Mouse (Mus musculus) midbrain, embryonic 10.5 days (tissue): ENCODE results near the gene Lage3. TPM values are rescaled to one million over a fixed set of nuclear protein-coding genes. Genes with fewer than 3 reads are reported as not detected.

Experiments
- DNase-seq: peaks from one replicate; pipeline ENCODE4 v3.0.0-alpha.2; 2017; ENCODE audit warnings: low spot score
- H3K27ac ChIP-seq: fragments of 300-500 bp; sonication (generic); replicated peaks from 2 replicates; pipeline ENCODE4 v1.5.1; 2016; ENCODE audit warnings: mild to moderate bottlenecking
- H3K27me3 ChIP-seq: fragments of 300-500 bp; sonication (generic); 2 replicates; pipeline ENCODE4 v1.6.1; 2016; ENCODE audit warnings: low read depth, mild to moderate bottlenecking; ENCODE audit not compliant: poor library complexity, severe bottlenecking
- H3K36me3 ChIP-seq: fragments of 300-500 bp; sonication (generic); 2 replicates; pipeline ENCODE4 v1.6.1; 2016; ENCODE audit warnings: mild to moderate bottlenecking, moderate library complexity
- H3K4me1 ChIP-seq: fragments of 300-500 bp; sonication (generic); 2 replicates; pipeline ENCODE4 v1.6.1; 2016
- H3K4me3 ChIP-seq: fragments of 300-500 bp; sonication (generic); 2 replicates; pipeline ENCODE4 v1.5.1; 2016; ENCODE audit warnings: mild to moderate bottlenecking, moderate library complexity
- H3K9me3 ChIP-seq: fragments of 300-500 bp; sonication (generic); replicated peaks from 2 replicates; pipeline ENCODE4 v1.6.1; 2016; ENCODE audit warnings: mild to moderate bottlenecking
- WGBS: fragments of 180-500 bp; shearing (Covaris S2); methylation state at CpG from one replicate; pipeline ENCODE4 v1.1.7; 2016; 5-methylcytosine and 5-hydroxymethylcytosine counted together
- microRNA-seq: library from miRNA; unstranded; fragments of <30 nt; microRNA quantifications from one replicate; pipeline ENCODE4, GENCODE M21; 2017
- polyA plus RNA-seq: library from polyadenylated mRNA; unstranded; fragments of >200 nt; fragmentation: Nextera tagmentation; extraction: Ambion mirVana; gene quantifications from 2 replicates; pipeline ENCODE4 v1.2.1, GENCODE M21; 2016

The Lage3 gene
- polyA plus RNA-seq, 1 experiment from 2014 or later: 122 TPM

DNA sequence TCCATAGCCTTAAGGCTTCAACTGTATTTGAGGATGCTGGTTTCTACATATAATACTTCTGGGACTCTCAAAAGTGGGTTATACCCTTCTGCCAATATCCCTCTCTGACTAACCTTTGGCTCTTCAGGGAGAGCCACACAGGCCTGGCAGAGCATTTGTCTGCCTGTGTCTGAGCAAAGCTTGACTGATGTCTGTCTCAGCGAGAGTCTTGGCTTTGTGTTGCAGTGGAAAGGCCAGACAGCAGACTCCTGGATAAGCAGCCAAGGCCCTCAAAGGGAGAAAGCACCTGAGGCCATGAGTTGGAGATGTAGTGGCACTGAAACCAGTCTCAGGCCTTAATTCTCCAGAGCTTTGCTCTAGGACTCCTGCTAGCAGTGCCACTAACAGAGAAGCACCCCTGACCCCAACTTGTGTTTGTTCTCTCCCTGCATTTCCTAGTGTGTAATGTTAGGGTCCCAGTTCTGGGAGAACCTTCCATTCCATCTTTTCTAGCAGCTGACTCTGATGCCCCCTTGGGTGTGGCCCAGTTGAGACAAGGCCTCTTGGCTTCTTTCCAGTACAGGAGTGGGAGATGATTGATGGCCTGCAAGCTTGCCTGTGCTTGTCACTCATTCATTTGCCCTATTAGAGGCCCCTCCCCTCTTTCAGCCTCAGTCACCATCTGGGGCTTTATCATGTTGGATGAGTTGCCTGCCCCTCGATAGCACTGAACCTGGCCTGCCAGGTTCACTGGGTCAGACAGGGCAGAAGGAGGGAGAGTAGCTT, 23.1 kb downstream of the Lage3 start:
- peaks cover 39% of the 10 kb centered on the region for H3K36me3 ChIP-seq
- peak overlapping the region; percentile 95; the same call in 1 of the 2 replicates for H3K27ac ChIP-seq
- H3K9me3 ChIP-seq: 0 out of 2 replicates have a peak, but pooled peaks cover 6% of the 10 kb centered on the region
- peak overlapping the region; percentile 65 for H3K4me3 ChIP-seq
- no peaks in the 10 kb centered on the region for H3K27me3 ChIP-seq
- H3K4me1 ChIP-seq: peaks cover 20% of the 10 kb centered on the region
- no peak for DNase-seq
- 64% methylated on average over 2 of the region's 2 CpGs for WGBS

DNA sequence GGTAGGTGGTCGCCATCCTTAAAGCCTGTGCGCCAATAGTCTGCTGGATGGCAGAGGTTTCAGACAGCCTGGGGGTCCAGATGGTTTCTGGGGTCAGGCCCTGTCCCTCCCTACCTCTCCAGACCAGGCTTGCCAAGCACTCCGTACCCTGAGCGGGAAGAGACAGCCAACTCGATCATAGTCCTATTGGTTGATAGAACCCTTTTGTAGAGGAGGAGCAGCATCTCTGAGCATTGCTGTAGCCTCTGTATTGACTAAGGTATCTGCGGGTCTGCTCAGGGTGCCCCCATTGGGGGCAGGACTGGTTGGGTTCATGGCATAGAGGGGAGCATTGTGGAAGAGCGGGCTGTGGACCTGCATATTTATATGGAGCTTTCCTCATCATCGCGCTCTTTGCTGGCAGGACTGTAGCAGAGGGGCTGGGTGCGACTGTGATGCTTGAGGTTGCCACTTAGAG, 24.2 kb downstream of the Lage3 start:
- 34% methylated on average over 10 of the region's 10 CpGs for WGBS
- Histone ChIP-seq H3K27me3 (no peaks in the 10 kb centered on the region), H3K9me3 (0 out of 2 replicates have a peak, but pooled peaks cover 6% of the 10 kb centered on the region), H3K4me3 (peak overlapping the region; percentile 65), H3K36me3 (peaks cover 28% of the 10 kb centered on the region), H3K4me1 (peaks cover 20% of the 10 kb centered on the region), H3K27ac (peak overlapping the region; percentile 95)
- no peak for DNase-seq

DNA sequence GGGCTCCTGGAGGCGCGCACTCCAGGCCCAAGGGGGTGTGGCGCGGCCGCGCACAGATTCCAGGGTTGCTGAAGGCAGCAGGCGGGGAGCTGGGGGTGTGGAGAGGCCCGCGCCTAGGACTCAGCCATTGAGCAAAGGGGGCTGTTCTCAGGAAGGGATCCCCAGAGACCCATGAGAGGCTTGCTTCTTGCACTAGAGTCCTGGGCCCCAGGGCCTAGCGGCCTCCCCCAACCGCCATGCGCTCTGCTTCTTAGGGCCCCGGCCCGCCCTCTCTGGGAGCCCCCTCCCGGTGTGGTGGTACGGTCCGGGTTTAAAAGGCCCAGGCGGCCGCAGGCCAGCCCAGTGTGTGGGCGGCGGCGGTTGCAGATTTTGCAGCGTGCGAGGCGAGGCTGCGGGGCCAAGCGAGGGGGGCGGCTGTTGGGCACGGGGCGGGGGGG, 24.7 kb downstream of the Lage3 start, which contains the start of gene Plxna3:
Plxna3 (plus strand) TSS at position 342 of the 437 bp plus-strand sequence.
- peak within 1 kb of the TSS; percentile 95 for H3K27ac ChIP-seq
- H3K36me3 ChIP-seq: peaks cover 23% of the 10 kb centered on the region
- 0 out of 2 replicates have a peak, but pooled peaks cover 6% of the 10 kb centered on the region for H3K9me3 ChIP-seq
- H3K4me3 ChIP-seq: peak within 1 kb of the TSS; percentile 65
- DNase-seq: peak; percentile 72
- no peaks in the 10 kb centered on the region for H3K27me3 ChIP-seq
- peaks cover 20% of the 10 kb centered on the region for H3K4me1 ChIP-seq
- 17% methylated on average over 30 of the region's 30 CpGs for WGBS

DNA sequence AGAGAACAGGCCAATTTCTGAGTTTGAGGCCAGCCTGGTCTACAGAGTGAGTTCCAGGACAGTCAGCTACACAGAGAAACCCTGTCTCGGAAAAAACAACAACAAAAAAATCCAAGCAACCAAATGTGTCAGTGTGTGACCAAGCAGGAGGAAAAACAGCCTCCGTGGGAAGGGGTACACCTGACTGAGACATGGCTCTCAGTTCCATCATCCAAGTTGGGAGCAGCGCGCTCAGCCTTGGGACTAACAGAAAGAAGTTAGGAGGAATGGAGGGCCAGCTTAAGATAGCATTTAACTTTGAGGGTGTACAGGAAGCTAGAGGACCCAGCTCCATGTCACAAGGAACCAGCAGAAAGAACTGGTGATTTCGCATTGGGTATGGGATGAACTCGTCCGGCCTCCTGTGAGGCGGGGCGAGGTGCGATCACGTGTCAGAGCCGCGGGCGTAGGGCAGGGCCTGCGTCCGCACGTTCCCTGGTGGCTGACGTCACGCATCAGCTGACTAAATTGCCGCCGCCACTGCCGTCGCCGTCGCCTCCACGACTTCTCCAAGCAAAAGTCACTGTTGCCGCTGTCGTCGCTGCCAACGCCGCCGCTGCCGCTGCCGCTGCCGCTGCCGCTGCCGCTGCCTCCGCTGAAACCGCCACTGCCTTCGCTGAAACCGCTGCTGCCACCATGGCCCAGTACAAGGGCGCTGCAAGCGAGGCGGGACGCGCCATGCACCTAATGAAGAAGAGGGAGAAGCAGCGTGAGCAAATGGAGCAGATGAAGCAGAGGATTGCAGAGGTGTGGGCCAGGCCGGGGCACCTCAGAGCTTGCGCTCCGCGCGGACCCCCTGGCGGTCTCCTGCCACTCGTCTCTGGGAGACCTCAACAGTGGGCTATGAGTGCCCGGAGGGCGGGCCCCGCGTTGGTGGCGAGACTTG, 40.6 kb downstream of the Lage3 start, which contains the start of gene Fam50a:
Fam50a (plus strand) TSS at position 494 of the 925 bp plus-strand sequence.
- WGBS: 13% methylated on average over 59 of the region's 59 CpGs

DNA sequence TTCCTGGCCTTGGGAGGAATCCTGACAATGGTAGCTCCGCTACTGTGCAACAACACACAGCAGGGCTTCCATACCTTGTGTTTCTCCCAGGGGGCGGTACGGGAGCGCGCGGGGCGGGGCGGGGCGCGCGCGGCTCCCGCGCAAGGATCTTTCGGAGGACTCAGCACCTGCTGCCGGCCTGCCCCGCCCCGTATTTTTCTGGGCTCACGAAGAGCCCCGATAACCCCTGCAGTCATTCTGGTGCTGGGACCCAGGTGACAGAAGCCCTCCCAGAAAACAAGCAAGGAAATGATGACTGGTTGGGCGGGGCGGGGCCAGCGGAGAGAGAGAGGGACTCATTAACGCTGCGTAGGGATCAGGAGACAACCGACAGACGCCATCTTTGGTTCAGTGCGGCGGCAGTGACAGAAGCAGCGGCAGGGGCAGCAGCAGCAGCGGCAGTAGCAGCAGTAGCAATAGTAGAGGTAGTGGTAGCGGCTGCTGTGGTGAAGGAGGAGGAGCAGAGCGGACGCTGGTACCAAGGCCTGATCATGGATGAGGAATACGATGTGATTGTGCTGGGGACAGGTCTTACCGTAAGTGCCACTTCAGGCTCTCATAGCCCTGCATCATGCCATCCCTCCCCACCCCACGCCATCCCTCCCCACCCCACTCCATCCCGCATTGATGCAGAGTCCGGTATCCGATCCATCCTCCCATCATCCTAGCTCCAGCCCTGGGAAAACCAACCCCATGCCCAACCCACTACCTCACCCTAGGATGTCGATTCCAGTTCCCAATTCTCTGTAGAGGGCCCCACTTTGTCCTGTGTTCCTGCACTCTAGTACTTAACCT, 48.3 kb downstream of the Lage3 start, which contains the start of gene Gdi1:
Gdi1 (plus strand) TSS at position 132 of the 834 bp plus-strand sequence.
- Histone ChIP-seq H3K27ac (peak within 1 kb of the TSS; percentile 94), H3K4me3 (peak within 1 kb of the TSS; percentile 70), H3K36me3 (peaks cover 82% of the 10 kb centered on the region), H3K27me3 (no peaks in the 10 kb centered on the region), H3K9me3 (peaks cover 3% of the 10 kb centered on the region; the same call in 1 of the 2 replicates), H3K4me1 (peaks cover 11% of the 10 kb centered on the region)
- DNase-seq: peak; percentile 79
- WGBS: 22% methylated on average over 41 of the region's 41 CpGs

More for the DNA sequence above, 40.6 kb downstream of the Lage3 start, which contains the start of gene Fam50a:
- Histone ChIP-seq H3K27me3 (no peaks in the 10 kb centered on the region), H3K27ac (peak within 1 kb of the TSS; percentile 87), H3K9me3 (0 out of 2 replicates have a peak, but pooled peaks cover 3% of the 10 kb centered on the region), H3K36me3 (peaks cover 57% of the 10 kb centered on the region), H3K4me1 (peaks cover 14% of the 10 kb centered on the region), H3K4me3 (peak within 1 kb of the TSS; percentile 68)
- peak; percentile 84 for DNase-seq

Small RNA genes within 50 kb of the gene (microRNA-seq; reads per million reads assigned to microRNA genes)
- not detected for gene Mir7092

Other genes starting within 250 kb of the Lage3 start
- gene Opn1mw, start 226.2 kb downstream of the Lage3 start, polyA plus RNA-seq: not detected in 2 replicates
- gene Mecp2, start 218.3 kb downstream of the Lage3 start, polyA plus RNA-seq: 15.7 and 16.0 TPM in 2 replicates
- not detected in 2 replicates for gene Tex28, start 185.8 kb downstream of the Lage3 start, polyA plus RNA-seq
- gene Tktl1, start 176.4 kb downstream of the Lage3 start, polyA plus RNA-seq: not detected in 2 replicates
- gene Flna, start 103.8 kb downstream of the Lage3 start, polyA plus RNA-seq: 223 and 243 TPM in 2 replicates
- 18.5 and 20.1 TPM in 2 replicates for gene Emd, start 98.9 kb downstream of the Lage3 start, polyA plus RNA-seq
- 711 and 801 TPM in 2 replicates for gene Rpl10, start 82.8 kb downstream of the Lage3 start, polyA plus RNA-seq
- 75.7 and 77.9 TPM in 2 replicates for gene Taz, start 71.7 kb downstream of the Lage3 start, polyA plus RNA-seq
- 3.7 and 4.1 TPM in 2 replicates for gene Dnase1l1, start 71.3 kb downstream of the Lage3 start, polyA plus RNA-seq
- gene Atp6ap1, start 56.5 kb downstream of the Lage3 start, polyA plus RNA-seq: 89.8 and 111 TPM in 2 replicates
- 310 and 448 TPM in 2 replicates for gene Gdi1, start 48.6 kb downstream of the Lage3 start, polyA plus RNA-seq
- gene Fam50a, start 40.6 kb downstream of the Lage3 start, polyA plus RNA-seq: 66.8 and 67.5 TPM in 2 replicates
- gene Plxna3, start 24.6 kb downstream of the Lage3 start, polyA plus RNA-seq: 15.7 and 24.3 TPM in 2 replicates
- 74.8 and 75.4 TPM in 2 replicates for gene Ubl4a, start 19.6 kb upstream of the Lage3 start, polyA plus RNA-seq
- 10.9 and 11.3 TPM in 2 replicates for gene Slc10a3, start 19.7 kb upstream of the Lage3 start, polyA plus RNA-seq
- 27.0 and 31.3 TPM in 2 replicates for gene Fam3a, start 39.7 kb upstream of the Lage3 start, polyA plus RNA-seq
- gene Ikbkg, start 39.7 kb upstream of the Lage3 start, polyA plus RNA-seq: 20.9 and 23.3 TPM in 2 replicates
- 54.6 and 61.5 TPM in 2 replicates for gene G6pdx, start 75.6 kb upstream of the Lage3 start, polyA plus RNA-seq
- gene Gm6880, start 127.8 kb upstream of the Lage3 start, polyA plus RNA-seq: not detected in 2 replicates
- gene Olfr1326-ps1, start 221.3 kb upstream of the Lage3 start, polyA plus RNA-seq: not detected in 2 replicates
- gene Olfr1325, start 239.1 kb upstream of the Lage3 start, polyA plus RNA-seq: not detected in 2 replicates